Mouse (Mus musculus) MEL (cell line): ENCODE data around the gene Dda1. TPM values are rescaled to one million over a fixed set of nuclear protein-coding genes. Genes with fewer than 3 reads are reported as not detected.

Source experiments
- DNase-seq: peaks from one replicate; pipeline ENCODE4 v3.0.0; 2011; ENCODE audit warnings: low read depth, low spot score
- H3K27ac ChIP-seq: 2 replicates; pipeline ENCODE4 v1.5.1; 2012; ENCODE audit warnings: low read depth, mild to moderate bottlenecking, control low read depth, low read length, moderate library complexity; ENCODE audit not compliant: control insufficient read depth
- H3K27me3 ChIP-seq, 2 experiments: fragments of 150-350 bp in 1 of 2; sonication (generic) in 1 of 2; 2 replicates each; pipeline ENCODE4 v1.6.1; 2012; ENCODE audit warnings: low read length in 2 of 2, mild to moderate bottlenecking in 2 of 2, improper control_type of control experiment in 1 of 2, moderate library complexity in 1 of 2; ENCODE audit not compliant: insufficient read depth in 2 of 2, control insufficient read depth in 1 of 2
- H3K36me3 ChIP-seq, 2 experiments: 2 replicates each; pipeline ENCODE4 v1.6.1; 2012 to 2014; ENCODE audit warnings: low read length in 2 of 2, improper control_type of control experiment in 1 of 2, inconsistent platforms in 1 of 2, mild to moderate bottlenecking in 1 of 2; ENCODE audit not compliant: insufficient read depth in 2 of 2, control insufficient read depth in 1 of 2
- H3K4me1 ChIP-seq, 2 experiments: fragments of 150-350 bp in 1 of 2; sonication (generic) in 1 of 2; 2 replicates each; pipeline ENCODE4 v1.6.1; 2012; ENCODE audit warnings: low read length in 2 of 2, improper control_type of control experiment in 1 of 2, mild to moderate bottlenecking in 1 of 2; ENCODE audit not compliant: insufficient read depth in 2 of 2, control insufficient read depth in 1 of 2
- H3K4me3 ChIP-seq, 2 experiments: fragments of 150-350 bp in 1 of 2; sonication (generic) in 1 of 2; 2 replicates each; pipeline ENCODE4 v1.5.1; 2012; ENCODE audit warnings: low read depth in 2 of 2, low read length in 2 of 2, mild to moderate bottlenecking in 2 of 2, moderate library complexity in 2 of 2, control low read depth in 1 of 2, improper control_type of control experiment in 1 of 2; ENCODE audit not compliant: control insufficient read depth in 1 of 2, insufficient read depth in 1 of 2
- H3K79me2 ChIP-seq: 2 replicates; pipeline ENCODE4 v1.6.1; 2012; ENCODE audit warnings: mild to moderate bottlenecking, low read length, moderate library complexity; ENCODE audit not compliant: control insufficient read depth, poor library complexity, insufficient read depth
- H3K9ac ChIP-seq: 2 replicates; pipeline ENCODE4 v1.6.1; 2012; ENCODE audit warnings: low read depth, mild to moderate bottlenecking, control low read depth, low read length, moderate library complexity; ENCODE audit not compliant: control insufficient read depth, poor library complexity, severe bottlenecking
- H3K9me3 ChIP-seq: fragments of 150-350 bp; sonication (generic); replicated peaks from 2 replicates; pipeline ENCODE4 v1.6.1; 2012; ENCODE audit warnings: mild to moderate bottlenecking, low read length, improper control_type of control experiment, moderate library complexity; ENCODE audit not compliant: insufficient read depth
- CHD1 ChIP-seq: IDR thresholded peaks from 2 replicates; pipeline ENCODE4 v1.6.1; 2012; ENCODE audit warnings: low read depth, mild to moderate bottlenecking, inconsistent platforms, low read length, improper control_type of control experiment
- CHD2 ChIP-seq: IDR thresholded peaks from 2 replicates; pipeline ENCODE4 v1.6.1; 2011; ENCODE audit warnings: low read length, improper control_type of control experiment
- CTCF ChIP-seq, 3 experiments: IDR thresholded peaks in 2 of 3; conservative IDR thresholded peaks in 1 of 3; 2 replicates each; pipeline ENCODE4 v1.5.1; 2011 to 2012; ENCODE audit warnings: low read length in 3 of 3, low read depth in 2 of 3, mild to moderate bottlenecking in 2 of 3, improper control_type of control experiment in 1 of 3, inconsistent platforms in 1 of 3, mixed read lengths in 1 of 3, moderate library complexity in 1 of 3; ENCODE audit not compliant: control insufficient read depth in 1 of 3, insufficient read depth in 1 of 3, poor library complexity in 1 of 3, severe bottlenecking in 1 of 3
- ELF1 ChIP-seq: IDR thresholded peaks from 2 replicates; pipeline ENCODE4 v1.6.1; 2014; ENCODE audit warnings: low read depth, mild to moderate bottlenecking, inconsistent platforms, low read length, improper control_type of control experiment, moderate library complexity
- ETS1 ChIP-seq: IDR thresholded peaks from 2 replicates; pipeline ENCODE4 v1.6.1; 2012; ENCODE audit warnings: low read depth, mild to moderate bottlenecking, inconsistent platforms, low read length, improper control_type of control experiment, moderate library complexity
- GABPA ChIP-seq: IDR thresholded peaks from 2 replicates; pipeline ENCODE4 v1.6.1; 2012; ENCODE audit warnings: low read depth, mild to moderate bottlenecking, inconsistent platforms, low read length, improper control_type of control experiment, moderate library complexity
- GATA1 ChIP-seq: IDR thresholded peaks from 2 replicates; pipeline ENCODE4 v1.6.1; 2011; ENCODE audit warnings: low read depth, low read length, improper control_type of control experiment
- JUND ChIP-seq: IDR thresholded peaks from 2 replicates; pipeline ENCODE4 v1.6.1; 2011; ENCODE audit warnings: low read depth, mild to moderate bottlenecking, improper control_type of control experiment, low read length
- KAT2A ChIP-seq: conservative IDR thresholded peaks from 2 replicates; pipeline ENCODE4 v1.6.1; 2012; ENCODE audit warnings: low read depth, low read length, improper control_type of control experiment, inconsistent platforms
- MAX ChIP-seq: IDR thresholded peaks from 2 replicates; pipeline ENCODE4 v1.6.1; 2011; ENCODE audit warnings: low read length, improper control_type of control experiment
- MAZ ChIP-seq: IDR thresholded peaks from 2 replicates; pipeline ENCODE4 v1.6.1; 2012; ENCODE audit warnings: low read depth, mild to moderate bottlenecking, inconsistent platforms, low read length, improper control_type of control experiment
- MEF2A ChIP-seq: IDR thresholded peaks from 2 replicates; pipeline ENCODE4 v1.6.1; 2014; ENCODE audit warnings: low read depth, mild to moderate bottlenecking, inconsistent platforms, low read length, improper control_type of control experiment; ENCODE audit not compliant: poor library complexity, insufficient replicate concordance, severe bottlenecking; ENCODE audit errors: extremely low read depth
- MXI1 ChIP-seq: IDR thresholded peaks from 2 replicates; pipeline ENCODE4 v1.6.1; 2011; ENCODE audit warnings: mild to moderate bottlenecking, low read depth, low read length, improper control_type of control experiment
- NELFE ChIP-seq: IDR thresholded peaks from 2 replicates; pipeline ENCODE4 v1.6.1; 2011; ENCODE audit warnings: low read depth, low read length, improper control_type of control experiment
- POLR2AphosphoS2 ChIP-seq: IDR thresholded peaks from 2 replicates; pipeline ENCODE4 v1.6.1; 2011; ENCODE audit warnings: low read length, improper control_type of control experiment
- RAD21 ChIP-seq: IDR thresholded peaks from 2 replicates; pipeline ENCODE4 v1.6.1; 2011; ENCODE audit warnings: mild to moderate bottlenecking, low read depth, low read length, improper control_type of control experiment
- SMC3 ChIP-seq: IDR thresholded peaks from 2 replicates; pipeline ENCODE4 v1.6.1; 2011; ENCODE audit warnings: low read depth, low read length, improper control_type of control experiment
- TAL1 ChIP-seq: IDR thresholded peaks from 2 replicates; pipeline ENCODE4 v1.6.1; 2012; ENCODE audit warnings: mild to moderate bottlenecking, inconsistent platforms, low read length, moderate library complexity, mixed read lengths
- USF1 ChIP-seq: IDR thresholded peaks from 2 replicates; pipeline ENCODE4 v1.6.1; 2014; ENCODE audit warnings: low read depth, mild to moderate bottlenecking, inconsistent platforms, low read length, improper control_type of control experiment, moderate library complexity
- ZNF384 ChIP-seq: IDR thresholded peaks from 2 replicates; pipeline ENCODE4 v1.6.1; 2012; ENCODE audit warnings: low read depth, mild to moderate bottlenecking, inconsistent platforms, low read length, improper control_type of control experiment
- polyA plus RNA-seq, 2 experiments: library from polyadenylated mRNA; stranded (reverse) in 1 of 2; unstranded in 1 of 2; fragments of >175 nt in 1 of 2; fragments of >200 nt in 1 of 2; gene quantifications; 2 replicates each; pipeline versions ENCODE4 v1.2.1 to v1.2.4; 2012; ENCODE audit warnings: low replicate concordance in 2 of 2, low read depth in 1 of 2; ENCODE audit not compliant: insufficient read length in 2 of 2, insufficient read depth in 1 of 2, missing spikeins in 1 of 2
- total RNA-seq: library from RNA; depleted of rRNA; stranded (reverse); fragments of 300-350 nt; gene quantifications from 2 replicates; pipeline ENCODE4 v1.2.3, GENCODE M21; 2012

Dda1 gene
- total and polyA plus RNA-seq, 3 experiments, result 59.6 to 110 TPM; not detected in 1

DNA sequence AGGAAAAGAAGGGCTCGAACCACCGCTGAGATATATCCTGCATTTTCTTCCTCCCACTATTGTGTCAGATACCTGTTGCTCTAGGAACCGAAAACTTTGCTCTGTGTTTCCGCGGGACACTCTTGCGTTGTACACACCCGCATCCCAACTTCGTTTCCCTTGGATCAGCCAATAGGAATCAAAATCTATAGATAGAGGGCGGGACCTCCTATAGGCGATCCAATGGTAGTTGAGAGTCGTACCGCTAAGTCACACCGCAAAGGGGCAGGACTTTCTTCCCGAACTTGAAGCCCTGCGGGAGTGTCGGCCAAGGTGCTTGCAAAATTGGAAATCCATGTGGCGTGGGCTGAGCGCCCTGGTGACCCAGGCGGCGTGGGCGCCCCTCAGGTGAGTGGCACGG, 19.5 kb downstream of the Dda1 start (continued):
- TF ChIP-seq MEF2A, result no peak
- TF ChIP-seq MXI1, result peak; percentile 91
- peak; percentile 56; the same call in 1 of the 2 replicates for TF ChIP-seq ELF1
- peak; percentile 65 for TF ChIP-seq POLR2AphosphoS2
- peak; percentile 76 for TF ChIP-seq KAT2A
- TF ChIP-seq TAL1, result no peak
- TF ChIP-seq USF1, result no peak
- TF ChIP-seq RAD21, result no peak
- no peak for TF ChIP-seq SMC3
- TF ChIP-seq CHD2, result peak; percentile 80; the same call in 1 of the 2 replicates
- TF ChIP-seq GATA1, result no peak
- TF ChIP-seq GABPA, result no peak
- TF ChIP-seq ETS1, result no peak
- no peak for TF ChIP-seq ZNF384
- no peak for TF ChIP-seq CTCF (IDR thresholded peaks at IDR 0.05 in 2 of 3, conservative IDR thresholded peaks at IDR 0.05 in 1 of 3; ENCODE audit: control insufficient read depth in 1 of 3, insufficient read depth in 1 of 3, low read depth in 2 of 3, low read length in 3 of 3, poor library complexity in 1 of 3, severe bottlenecking in 1 of 3)
- 0 out of 2 replicates have a peak, but pooled peaks have one; percentile 50 for TF ChIP-seq JUND
- no peak for TF ChIP-seq CHD1

GRCm38 (mm10) chr8:71495039-71495438, 26.0 kb downstream of the Dda1 start:
- H3K9ac ChIP-seq, result no peak overlapping the region
- no peak for TF ChIP-seq NELFE
- TF ChIP-seq GATA1, result no peak
- no peak for TF ChIP-seq MAZ
- TF ChIP-seq SMC3, result peak; percentile 62
- TF ChIP-seq GABPA, result no peak
- peak; percentile 95 for TF ChIP-seq ZNF384
- TF ChIP-seq RAD21, result peak; percentile 45
- no peak for TF ChIP-seq MAX
- peak; percentile 48 to 87 (median 66) for TF ChIP-seq CTCF (IDR thresholded peaks at IDR 0.05 in 2 of 3, conservative IDR thresholded peaks at IDR 0.05 in 1 of 3; ENCODE audit: control insufficient read depth in 1 of 3, insufficient read depth in 1 of 3, low read depth in 2 of 3, low read length in 3 of 3, poor library complexity in 1 of 3, severe bottlenecking in 1 of 3)
- H3K9me3 ChIP-seq, result no peaks in the 10 kb centered on the region
- H3K79me2 ChIP-seq, result no peaks in the 10 kb centered on the region; the same call in 1 of the 2 replicates
- no peaks in the 10 kb centered on the region for H3K27me3 ChIP-seq
- H3K4me1 ChIP-seq, result no peaks in the 10 kb centered on the region
- peak; percentile 86 for DNase-seq
- no peak overlapping the region for H3K4me3 ChIP-seq
- H3K36me3 ChIP-seq, result peaks cover 0 to 4% of the 10 kb centered on the region in 2 experiments; a peak in 2 of 4 replicates
- no peak overlapping the region for H3K27ac ChIP-seq
